8 mouse cellular contexts compared by ENCODE assay signal in genomic region chr7:44997940-44998428, GRCm38 (mm10). TPM values are rescaled to one million over a fixed set of nuclear protein-coding genes. Genes with fewer than 3 reads are reported as not detected.
DNase-seq lines count a peak whose midpoint lies in the region; ATAC-seq and TF ChIP-seq lines count a peak whose summit lies in the region.

No protein-coding gene starts in this region.

- peak overlapping the region; percentile 84 for H3K27ac ChIP-seq in layer of hippocampus, adult 2 months
- peak overlapping the region; percentile 85 for H3K27ac ChIP-seq in embryonic facial prominence, embryonic 12.5 days
- peak overlapping the region; percentile 83 for H3K27ac ChIP-seq in hindbrain, postnatal 0 days

- H3K4me2 ChIP-seq in embryonic facial prominence, embryonic 12.5 days (replicated peaks): peak overlapping the region; percentile 89
- peak overlapping the region; percentile 81 for H3K4me2 ChIP-seq in hindbrain, postnatal 0 days (ENCODE audit: low read depth, low read length)

- H3K27me3 ChIP-seq in embryonic facial prominence, embryonic 12.5 days: no peaks in the 10 kb centered on the region
- no peaks in the 10 kb centered on the region for H3K27me3 ChIP-seq in hindbrain, postnatal 0 days (ENCODE audit: insufficient read depth, low read length)

- peaks cover 62% of the 10 kb centered on the region for H3K36me3 ChIP-seq in embryonic facial prominence, embryonic 12.5 days
- peaks cover 27% of the 10 kb centered on the region for H3K36me3 ChIP-seq in hindbrain, postnatal 0 days (ENCODE audit: insufficient read depth, low read length)

- peak overlapping the region; percentile 65 for H3K4me3 ChIP-seq in layer of hippocampus, adult 2 months
- peak overlapping the region; percentile 74 for H3K4me3 ChIP-seq in embryonic facial prominence, embryonic 12.5 days
- H3K4me3 ChIP-seq in hindbrain, postnatal 0 days (ENCODE audit: low read length): peak overlapping the region; percentile 50

- H3K9me3 ChIP-seq in embryonic facial prominence, embryonic 12.5 days: no peaks in the 10 kb centered on the region
- H3K9me3 ChIP-seq in hindbrain, postnatal 0 days (ENCODE audit: low read length): no peaks in the 10 kb centered on the region

- no peak for TF ChIP-seq CTCF in layer of hippocampus, adult 2 months (conservative IDR thresholded peaks at IDR 0.05)
- no peak for TF ChIP-seq CTCF in hindbrain, postnatal 0 days (IDR thresholded peaks at IDR 0.05; ENCODE audit: low read depth)

- DNase-seq in layer of hippocampus, adult 2 months (ENCODE audit: low spot score in 2 of 2): no peak
- no peak for DNase-seq in layer of hippocampus, adult 9-10 months (ENCODE audit: low spot score)
- DNase-seq in hindbrain, postnatal 0 days (ENCODE audit: low spot score): no peak
- DNase-seq in gastrocnemius, postnatal 10 days: no peak
- no peak for DNase-seq in cerebellum, postnatal 10 days
- no peak for DNase-seq in thymus, postnatal 25 days

- peaks cover 25% of the 10 kb centered on the region for H3K4me1 ChIP-seq in embryonic facial prominence, embryonic 12.5 days
- H3K4me1 ChIP-seq in hindbrain, postnatal 0 days (ENCODE audit: insufficient read depth, low read length): peaks cover 5% of the 10 kb centered on the region; the same call in 1 of the 2 replicates

- ATAC-seq in embryonic facial prominence, embryonic 12.5 days (ENCODE audit: insufficient number of reproducible peaks, insufficient read depth, low FRiP score, low TSS enrichment): no peak
- ATAC-seq in hindbrain, postnatal 0 days: no peak
- ATAC-seq in monocyte, adult 5-6 weeks (replicated peaks; ENCODE audit: insufficient number of reproducible peaks, low FRiP score, low TSS enrichment, poor library complexity, severe bottlenecking): peak; percentile 7; the same call in 1 of the 2 replicates

- 4% methylated on average over 15 of the region's 15 CpGs for WGBS in embryonic facial prominence, embryonic 12.5 days
- 5% methylated on average over 15 of the region's 15 CpGs for WGBS in hindbrain, postnatal 0 days

- peak overlapping the region; percentile 83 for H3K9ac ChIP-seq in embryonic facial prominence, embryonic 12.5 days
- peak overlapping the region; percentile 68 for H3K9ac ChIP-seq in hindbrain, postnatal 0 days (replicated peaks; ENCODE audit: low read length)

RNA-seq across cellular contexts. Expression of gene Bcl2l12, which starts 0.5 kb away (rescaled TPM):
- total RNA-seq in layer of hippocampus, adult 2 months (2021): 1 to 10 TPM; 2.5 to 3.7 TPM
- 79.9 and 83.5 TPM in 2 replicates for polyA plus RNA-seq in embryonic facial prominence, embryonic 12.5 days (2016; fragmentation: Nextera tagmentation; extraction: Ambion mirVana)
- 7.2 and 15.0 TPM in 2 replicates for total RNA-seq in hindbrain, postnatal 0 days (2014; rRNA removed)
- polyA plus RNA-seq in hindbrain, postnatal 0 days (2015; fragmentation: Nextera tagmentation; extraction: Ambion mirVana): 13.0 and 13.6 TPM in 2 replicates
- 2.7 to 13.0 TPM (median 7.7 TPM) in 3 replicates for total RNA-seq in monocyte, adult 5-6 weeks (2017)
- total RNA-seq in gastrocnemius, postnatal 10 days (2021): 10 to 100 TPM; 10.8 to 14.0 TPM

RNA-seq across cellular contexts. Expression of gene Irf3, which starts 0.5 kb away (rescaled TPM):
- total RNA-seq in layer of hippocampus, adult 2 months (2021): 10 to 100 TPM; 38.4 to 42.7 TPM
- 93.3 and 95.7 TPM in 2 replicates for polyA plus RNA-seq in embryonic facial prominence, embryonic 12.5 days (2016; fragmentation: Nextera tagmentation; extraction: Ambion mirVana)
- total RNA-seq in hindbrain, postnatal 0 days (2014; rRNA removed): 42.2 and 48.6 TPM in 2 replicates
- polyA plus RNA-seq in hindbrain, postnatal 0 days (2015; fragmentation: Nextera tagmentation; extraction: Ambion mirVana): 31.5 and 33.7 TPM in 2 replicates
- total RNA-seq in monocyte, adult 5-6 weeks (2017): 83.1 to 122 TPM (median 104 TPM) in 3 replicates
- total RNA-seq in gastrocnemius, postnatal 10 days (2021): 10 to 100 TPM; 26.5 to 35.8 TPM

RNA-seq across cellular contexts. Expression of gene Prmt1, which starts 11.6 kb away (rescaled TPM):
- 100 to 1,000 TPM; 165 to 171 TPM for total RNA-seq in layer of hippocampus, adult 2 months (2021)
- 660 and 677 TPM in 2 replicates for polyA plus RNA-seq in embryonic facial prominence, embryonic 12.5 days (2016; fragmentation: Nextera tagmentation; extraction: Ambion mirVana)
- total RNA-seq in hindbrain, postnatal 0 days (2014; rRNA removed): 215 and 251 TPM in 2 replicates
- 470 and 531 TPM in 2 replicates for polyA plus RNA-seq in hindbrain, postnatal 0 days (2015; fragmentation: Nextera tagmentation; extraction: Ambion mirVana)
- total RNA-seq in monocyte, adult 5-6 weeks (2017): 57.2 to 80.2 TPM (median 58.1 TPM) in 3 replicates
- 100 to 1,000 TPM; 267 to 271 TPM for total RNA-seq in gastrocnemius, postnatal 10 days (2021)

RNA-seq across cellular contexts. Expression of gene Scaf1, which starts 18.2 kb away (rescaled TPM):
- 100 to 1,000 TPM; 166 to 168 TPM for total RNA-seq in layer of hippocampus, adult 2 months (2021)
- polyA plus RNA-seq in embryonic facial prominence, embryonic 12.5 days (2016; fragmentation: Nextera tagmentation; extraction: Ambion mirVana): 43.8 and 47.7 TPM in 2 replicates
- 76.7 and 77.7 TPM in 2 replicates for total RNA-seq in hindbrain, postnatal 0 days (2014; rRNA removed)
- 40.7 and 45.6 TPM in 2 replicates for polyA plus RNA-seq in hindbrain, postnatal 0 days (2015; fragmentation: Nextera tagmentation; extraction: Ambion mirVana)
- total RNA-seq in monocyte, adult 5-6 weeks (2017): 15.3 to 21.1 TPM (median 16.7 TPM) in 3 replicates
- 10 to 100 TPM; 47.7 to 55.8 TPM for total RNA-seq in gastrocnemius, postnatal 10 days (2021)

RNA-seq across cellular contexts. Expression of gene Rras, which starts 19.8 kb away (rescaled TPM):
- 10 to 100 TPM; 12.4 to 13.1 TPM for total RNA-seq in layer of hippocampus, adult 2 months (2021)
- 23.6 and 26.1 TPM in 2 replicates for polyA plus RNA-seq in embryonic facial prominence, embryonic 12.5 days (2016; fragmentation: Nextera tagmentation; extraction: Ambion mirVana)
- 8.4 and 18.6 TPM in 2 replicates for total RNA-seq in hindbrain, postnatal 0 days (2014; rRNA removed)
- 15.8 and 16.9 TPM in 2 replicates for polyA plus RNA-seq in hindbrain, postnatal 0 days (2015; fragmentation: Nextera tagmentation; extraction: Ambion mirVana)
- 43.0 to 51.7 TPM (median 49.7 TPM) in 3 replicates for total RNA-seq in monocyte, adult 5-6 weeks (2017)
- 10 to 100 TPM; 75.5 to 80.6 TPM for total RNA-seq in gastrocnemius, postnatal 10 days (2021)
